Mouse (Mus musculus): ENCODE measurements around the gene Cbfa2t2.

DNA sequence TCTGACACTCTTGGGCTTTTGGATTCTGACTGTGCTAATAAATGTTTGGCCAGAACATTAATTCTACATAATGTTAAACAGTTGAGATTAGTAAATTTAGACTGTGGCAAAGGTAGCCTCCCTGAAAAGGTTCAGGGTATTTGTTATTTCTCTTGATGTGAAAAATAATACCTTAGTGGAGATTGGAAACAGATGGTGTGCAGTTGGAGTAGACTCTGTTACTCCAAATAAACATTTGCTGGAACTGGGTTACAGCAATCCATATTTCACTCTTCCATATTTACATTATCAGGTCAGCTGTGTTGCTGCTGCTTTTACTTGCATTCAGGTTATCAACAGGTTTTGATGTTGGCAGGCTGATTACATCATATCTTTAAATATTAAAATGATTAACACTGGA lies 55.5 kb downstream of the Cbfa2t2 start:
- no peak for TF ChIP-seq CTCF (IDR thresholded peaks at IDR 0.05; ENCODE audit: low read depth)
- no peak for TF ChIP-seq EP300 (optimal IDR thresholded peaks at IDR 0.05)

Measured in stomach, postnatal 0 days (tissue).